Mouse (Mus musculus) cortical plate, adult 2 months (tissue): Measurements from ENCODE around the gene Dyx1c1.

Experiments
- CTCF ChIP-seq: fragments of 200-500 bp; IDR thresholded peaks from 2 replicates; pipeline ENCODE4 v1.5.1; 2011; ENCODE audit warnings: mild to moderate bottlenecking, control low read depth, low read length; ENCODE audit not compliant: insufficient read depth; ENCODE audit errors: extremely low read depth
- POLR2A ChIP-seq: fragments of 200-500 bp; IDR thresholded peaks from 2 replicates; pipeline ENCODE4 v1.6.1; 2011; ENCODE audit warnings: mild to moderate bottlenecking, low read length, control low read depth; ENCODE audit not compliant: insufficient read depth; ENCODE audit errors: extremely low read depth

GRCm38 (mm10) chr9:72996806-72997205 is 38.2 kb downstream of the Dyx1c1 start:
- TF ChIP-seq CTCF (no peak), POLR2A (no peak)
